Mouse (Mus musculus): ENCODE measurements at regions not wholly inside any gene's neighbourhood (a gene's known extent, or its start where the extent isn't known, plus 50 kb on each side); places are given as distances from the start of the nearest gene placed in this dataset.

GRCm38 (mm10) chrX:11736481-11736880, 408.9 kb downstream of the H2al1j start:
- no peak overlapping the region for H3K27ac ChIP-seq (ENCODE audit: insufficient read depth, low read depth, low read length)
- TF ChIP-seq POLR2A (IDR thresholded peaks at IDR 0.05; ENCODE audit: insufficient read depth, low read depth, low read length) = no peak
- no peak for TF ChIP-seq CTCF (IDR thresholded peaks at IDR 0.05; ENCODE audit: insufficient read depth, low read depth, low read length)
- H3K4me3 ChIP-seq (ENCODE audit: insufficient read depth, low read depth, low read length) = no peak overlapping the region
- 79% methylated on average over 3 of the region's 3 CpGs for WGBS
- peaks cover 15% of the 10 kb centered on the region for H3K4me1 ChIP-seq (ENCODE audit: control insufficient read depth, insufficient read depth, low read length)

GRCm38 (mm10) chrX:11739565-11739964, 411.9 kb downstream of the H2al1j start:
- H3K4me3 ChIP-seq (ENCODE audit: insufficient read depth, low read depth, low read length) = no peak overlapping the region
- TF ChIP-seq CTCF (IDR thresholded peaks at IDR 0.05; ENCODE audit: insufficient read depth, low read depth, low read length) = no peak
- TF ChIP-seq POLR2A (IDR thresholded peaks at IDR 0.05; ENCODE audit: insufficient read depth, low read depth, low read length) = no peak
- H3K4me1 ChIP-seq (ENCODE audit: control insufficient read depth, insufficient read depth, low read length) = peaks cover 13% of the 10 kb centered on the region
- 68% methylated on average over 7 of the region's 7 CpGs for WGBS
- no peak overlapping the region for H3K27ac ChIP-seq (ENCODE audit: insufficient read depth, low read depth, low read length)

GRCm38 (mm10) chrX:11745911-11746310, 414.2 kb downstream of the Bcor start:
- Histone ChIP-seq H3K4me3 (ENCODE audit: insufficient read depth, low read depth, low read length) (no peak overlapping the region), H3K27ac (ENCODE audit: insufficient read depth, low read depth, low read length) (no peak overlapping the region), H3K4me1 (ENCODE audit: control insufficient read depth, insufficient read depth, low read length) (0 out of 2 replicates have a peak, but pooled peaks cover 8% of the 10 kb centered on the region)
- WGBS = 30% methylated on average over 3 of the region's 3 CpGs
- no peak for TF ChIP-seq POLR2A (IDR thresholded peaks at IDR 0.05; ENCODE audit: insufficient read depth, low read depth, low read length)
- TF ChIP-seq CTCF (IDR thresholded peaks at IDR 0.05; ENCODE audit: insufficient read depth, low read depth, low read length) = no peak

GRCm38 (mm10) chrX:11747386-11748121, 412.6 kb downstream of the Bcor start:
- WGBS = 80% methylated on average over 4 of the region's 4 CpGs
- TF ChIP-seq CTCF (IDR thresholded peaks at IDR 0.05; ENCODE audit: insufficient read depth, low read depth, low read length) = no peak
- no peak for TF ChIP-seq POLR2A (IDR thresholded peaks at IDR 0.05; ENCODE audit: insufficient read depth, low read depth, low read length)
- H3K27ac ChIP-seq (ENCODE audit: insufficient read depth, low read depth, low read length) = no peak overlapping the region
- H3K4me1 ChIP-seq (ENCODE audit: control insufficient read depth, insufficient read depth, low read length) = 0 out of 2 replicates have a peak, but pooled peaks cover 8% of the 10 kb centered on the region
- H3K4me3 ChIP-seq (ENCODE audit: insufficient read depth, low read depth, low read length) = no peak overlapping the region

GRCm38 (mm10) chrX:11748278-11748677, 411.9 kb downstream of the Bcor start:
- H3K4me1 ChIP-seq (ENCODE audit: control insufficient read depth, insufficient read depth, low read length) = peaks cover 14% of the 10 kb centered on the region; the same call in 1 of the 2 replicates
- H3K27ac ChIP-seq (ENCODE audit: insufficient read depth, low read depth, low read length) = no peak overlapping the region
- TF ChIP-seq POLR2A (IDR thresholded peaks at IDR 0.05; ENCODE audit: insufficient read depth, low read depth, low read length) (no peak), CTCF (IDR thresholded peaks at IDR 0.05; ENCODE audit: insufficient read depth, low read depth, low read length) (no peak)
- 52% methylated on average over 4 of the region's 4 CpGs for WGBS
- no peak overlapping the region for H3K4me3 ChIP-seq (ENCODE audit: insufficient read depth, low read depth, low read length)

- Histone ChIP-seq H3K4me1 (ENCODE audit: control insufficient read depth, insufficient read depth, low read length) (peaks cover 11% of the 10 kb centered on the region; the same call in 1 of the 2 replicates), H3K27ac (ENCODE audit: insufficient read depth, low read depth, low read length) (no peak overlapping the region), H3K4me3 (ENCODE audit: insufficient read depth, low read depth, low read length) (no peak overlapping the region)
- WGBS = 78% methylated on average over 5 of the region's 5 CpGs
- TF ChIP-seq CTCF (IDR thresholded peaks at IDR 0.05; ENCODE audit: insufficient read depth, low read depth, low read length) (no peak), POLR2A (IDR thresholded peaks at IDR 0.05; ENCODE audit: insufficient read depth, low read depth, low read length) (no peak)
These were observed 407.6 kb downstream of the Bcor start for GRCm38 (mm10) chrX:11752513-11752912.

- H3K27ac ChIP-seq (ENCODE audit: insufficient read depth, low read depth, low read length) = no peak overlapping the region
- peaks cover 11% of the 10 kb centered on the region; the same call in 1 of the 2 replicates for H3K4me1 ChIP-seq (ENCODE audit: control insufficient read depth, insufficient read depth, low read length)
- 31% methylated on average over 13 of the region's 13 CpGs for WGBS
- TF ChIP-seq CTCF (IDR thresholded peaks at IDR 0.05; ENCODE audit: insufficient read depth, low read depth, low read length) = no peak
- TF ChIP-seq POLR2A (IDR thresholded peaks at IDR 0.05; ENCODE audit: insufficient read depth, low read depth, low read length) = no peak
- no peak overlapping the region for H3K4me3 ChIP-seq (ENCODE audit: insufficient read depth, low read depth, low read length)
These were observed 407.1 kb downstream of the Bcor start for GRCm38 (mm10) chrX:11752973-11753590.

GRCm38 (mm10) chrX:11755046-11755445, 405.1 kb downstream of the Bcor start:
- Histone ChIP-seq H3K4me1 (ENCODE audit: control insufficient read depth, insufficient read depth, low read length) (peaks cover 7% of the 10 kb centered on the region; the same call in 1 of the 2 replicates), H3K4me3 (ENCODE audit: insufficient read depth, low read depth, low read length) (no peak overlapping the region), H3K27ac (ENCODE audit: insufficient read depth, low read depth, low read length) (no peak overlapping the region)
- TF ChIP-seq POLR2A (IDR thresholded peaks at IDR 0.05; ENCODE audit: insufficient read depth, low read depth, low read length) (no peak), CTCF (IDR thresholded peaks at IDR 0.05; ENCODE audit: insufficient read depth, low read depth, low read length) (no peak)
- WGBS = 100% methylated on average over 2 of the region's 2 CpGs

GRCm38 (mm10) chrX:11763351-11764082, 396.6 kb downstream of the Bcor start:
- no peak overlapping the region for H3K4me3 ChIP-seq (ENCODE audit: insufficient read depth, low read depth, low read length)
- WGBS = 75% methylated on average over 17 of the region's 17 CpGs
- TF ChIP-seq CTCF (IDR thresholded peaks at IDR 0.05; ENCODE audit: insufficient read depth, low read depth, low read length) (no peak), POLR2A (IDR thresholded peaks at IDR 0.05; ENCODE audit: insufficient read depth, low read depth, low read length) (no peak)
- H3K27ac ChIP-seq (ENCODE audit: insufficient read depth, low read depth, low read length) = no peak overlapping the region
- no peaks in the 10 kb centered on the region for H3K4me1 ChIP-seq (ENCODE audit: control insufficient read depth, insufficient read depth, low read length)
